Mouse (Mus musculus): ENCODE results near the gene Slc6a19.
"Not testable (repeated sequence)": the region's sequence is repeated elsewhere in the genome, so short reads cannot be mapped to it uniquely, and the experiment has no call there.

The Slc6a19 gene

GRCm38 (mm10) chr13:73704694-73705325 is at the start of gene Slc6a19:
Gene Slc6a19, minus strand, starts transcription at chr13:73704865.
- DNase-seq (ENCODE audit: low spot score) = no peak

DNA sequence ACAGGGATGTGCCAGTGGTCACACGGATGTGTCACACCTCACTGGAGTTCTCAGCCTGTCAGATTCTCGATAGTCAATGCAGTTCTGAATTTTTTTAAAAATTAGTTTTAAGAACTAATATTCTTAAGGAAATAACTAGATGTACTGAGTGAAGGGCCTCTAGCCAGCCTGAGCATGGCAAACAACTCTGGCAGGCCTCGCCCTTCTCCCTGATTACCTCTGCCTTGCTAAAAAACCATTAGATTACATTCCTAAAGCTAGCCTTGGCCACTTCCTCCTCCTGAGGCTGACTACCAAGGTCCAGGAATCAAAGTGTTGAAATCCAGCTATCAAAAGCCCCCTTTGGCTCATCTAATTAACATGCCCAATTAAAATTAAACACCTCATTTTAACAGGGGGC is 46.6 kb upstream of the Slc6a19 start:
- DNase-seq (ENCODE audit: low spot score) = no peak

- no peak for DNase-seq (ENCODE audit: low spot score)
Measured at GRCm38 (mm10) chr13:73750435-73750834, 45.8 kb upstream of the Slc6a19 start.

DNA sequence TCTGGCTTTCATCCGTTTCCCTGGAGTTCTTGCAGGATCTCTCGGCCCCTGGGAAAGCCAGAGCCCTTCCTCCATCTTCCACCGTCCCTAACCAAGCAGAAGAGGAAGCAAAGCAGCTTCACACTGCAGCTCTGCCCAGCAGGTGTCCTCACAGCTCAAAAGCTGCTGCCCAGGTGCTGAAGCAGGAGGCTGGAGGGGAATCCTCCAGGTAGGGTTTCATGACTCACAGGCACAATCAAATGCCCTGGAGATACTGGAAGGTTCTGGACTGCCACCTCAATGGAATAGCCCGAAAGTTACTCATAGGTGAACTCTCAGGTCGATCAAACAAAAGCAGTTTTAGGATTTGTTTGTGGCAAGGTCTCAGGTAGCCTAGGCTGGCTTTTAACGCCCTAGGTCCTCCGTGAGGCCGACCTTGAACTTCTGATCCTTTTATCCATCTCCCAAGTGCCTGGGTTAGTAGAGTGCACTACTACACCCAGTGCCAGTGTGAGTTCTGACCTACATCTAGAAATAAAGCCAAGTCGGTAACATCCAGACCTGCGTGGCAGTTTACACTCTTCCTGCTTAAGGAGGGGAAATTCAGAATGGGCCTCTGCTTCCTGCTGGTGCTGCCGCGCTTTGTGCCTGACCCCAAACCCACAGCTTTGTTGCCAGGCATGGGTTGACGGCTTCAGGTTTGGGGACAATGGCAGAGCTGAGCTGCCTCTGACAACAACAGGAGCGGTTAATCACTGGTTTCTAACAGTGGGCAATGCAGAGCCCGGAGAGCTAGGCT is 44.2 kb upstream of the Slc6a19 start:
- DNase-seq (ENCODE audit: low spot score) = no peak

DNA sequence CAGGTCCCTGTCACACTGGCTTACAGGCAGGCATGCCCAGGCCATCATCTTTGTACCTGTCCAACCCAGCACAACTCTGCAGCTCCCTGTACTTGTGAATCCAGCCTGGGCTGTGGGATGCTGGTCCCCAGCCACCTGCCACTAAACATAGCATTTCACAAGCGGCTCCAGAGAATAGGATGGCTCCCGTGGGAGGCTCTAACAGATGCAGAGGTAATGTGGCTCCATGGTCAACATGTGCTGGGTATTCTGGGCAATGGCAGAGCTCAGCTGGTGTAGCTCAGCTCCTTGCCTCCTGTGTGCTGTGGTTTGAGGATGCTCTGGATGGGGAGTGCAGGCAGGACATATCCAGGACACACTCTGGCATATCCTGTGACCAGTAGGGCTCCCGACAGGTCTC is 39.0 kb upstream of the Slc6a19 start:
- no peak for DNase-seq (ENCODE audit: low spot score)

DNA sequence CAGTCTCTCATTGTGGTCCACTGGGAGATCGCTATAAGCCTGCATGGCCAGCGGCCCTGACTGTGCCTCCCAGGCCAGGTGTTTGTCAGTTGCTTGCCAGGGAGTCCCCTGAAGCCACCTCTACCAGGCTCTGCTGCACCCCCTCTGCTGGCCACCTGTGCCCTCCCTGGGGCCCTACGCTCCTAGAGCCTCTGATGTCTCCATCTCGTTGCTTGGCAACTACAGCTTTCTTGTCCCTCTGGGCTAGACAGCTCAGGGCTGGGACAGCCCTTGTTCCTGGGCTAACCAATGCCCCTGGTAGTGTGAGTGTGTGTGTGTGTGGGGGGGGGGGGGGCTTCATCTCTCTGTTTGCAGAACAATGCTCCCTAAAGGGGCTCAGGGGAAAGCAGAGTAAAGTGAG is 38.3 kb upstream of the Slc6a19 start:
- DNase-seq (ENCODE audit: low spot score) = no peak

- not testable (repeated sequence) for DNase-seq (ENCODE audit: low spot score)
Measured at GRCm38 (mm10) chr13:73740399-73740944, 35.8 kb upstream of the Slc6a19 start.

DNA sequence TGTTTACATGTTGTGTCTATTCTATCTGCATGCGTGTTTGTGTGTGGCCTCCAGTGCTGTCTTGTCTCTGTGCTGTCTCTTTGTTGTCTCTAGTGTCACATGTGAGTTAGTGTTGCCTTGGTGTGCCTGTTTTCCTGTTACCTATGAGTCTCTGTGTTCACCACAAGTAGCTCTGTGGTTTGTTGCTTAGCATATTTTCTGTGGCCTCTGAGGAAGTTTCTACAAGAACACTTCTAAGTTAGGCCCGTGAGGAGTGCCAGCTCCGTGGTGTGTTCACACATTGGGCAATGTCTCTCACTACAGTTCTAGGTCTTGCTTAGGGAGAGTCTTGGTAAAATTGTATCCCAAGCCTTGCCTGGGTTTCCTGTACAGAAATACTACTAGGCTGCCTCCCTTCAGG is 32.3 kb upstream of the Slc6a19 start:
- no peak for DNase-seq (ENCODE audit: low spot score)

DNA sequence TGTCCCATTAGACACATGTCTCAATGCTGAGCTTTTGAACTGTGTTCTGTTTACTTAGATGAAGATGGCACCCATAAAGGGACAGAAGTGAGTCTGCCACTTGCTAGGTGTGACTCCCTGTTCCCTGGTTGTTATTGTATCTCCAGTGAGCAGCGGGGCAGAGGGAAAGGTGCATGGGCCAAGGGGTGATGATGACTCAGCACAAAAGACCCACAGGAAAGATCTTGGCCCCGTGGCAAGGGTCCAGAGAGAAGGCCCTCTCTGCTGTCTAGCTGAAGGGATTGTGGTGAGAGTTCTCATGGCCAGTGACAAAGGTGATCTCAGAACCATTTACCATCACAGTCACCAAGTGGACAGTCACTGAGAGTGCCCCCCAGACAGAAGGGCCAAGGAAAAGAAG is 31.3 kb upstream of the Slc6a19 start:
- no peak for DNase-seq (ENCODE audit: low spot score)

- DNase-seq (ENCODE audit: low spot score) = no peak
Measured at GRCm38 (mm10) chr13:73735270-73735669, 30.6 kb upstream of the Slc6a19 start.

- no peak for DNase-seq (ENCODE audit: low spot score)
Measured at GRCm38 (mm10) chr13:73734379-73734778, 29.7 kb upstream of the Slc6a19 start.

GRCm38 (mm10) chr13:73732742-73733700 is 28.4 kb upstream of the Slc6a19 start, which contains the start of gene Slc12a7:
Gene Slc12a7, plus strand, starts transcription at chr13:73733094.
- DNase-seq (ENCODE audit: low spot score) = peak; percentile 74

DNA sequence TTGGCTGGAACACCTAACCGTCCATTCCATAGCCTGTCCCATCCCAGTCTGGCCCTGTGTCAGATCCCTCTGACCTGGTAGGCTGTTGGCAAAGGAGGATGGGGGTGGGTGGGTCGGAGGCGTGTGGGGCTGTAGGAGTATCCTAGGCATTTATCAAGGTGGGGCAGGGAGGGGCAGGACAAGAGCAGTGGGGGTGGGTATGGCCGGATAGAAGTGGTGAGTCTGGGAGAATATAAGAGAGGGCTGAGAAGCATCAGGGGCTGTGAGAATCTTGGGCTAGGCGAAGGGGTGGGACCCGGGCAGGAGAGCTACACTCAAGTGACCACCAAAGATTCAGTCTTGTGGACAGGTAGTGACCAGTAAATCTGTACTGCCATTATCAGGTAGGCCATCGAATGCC is 27.6 kb upstream of the Slc6a19 start:
- DNase-seq (ENCODE audit: low spot score) = no peak

DNA sequence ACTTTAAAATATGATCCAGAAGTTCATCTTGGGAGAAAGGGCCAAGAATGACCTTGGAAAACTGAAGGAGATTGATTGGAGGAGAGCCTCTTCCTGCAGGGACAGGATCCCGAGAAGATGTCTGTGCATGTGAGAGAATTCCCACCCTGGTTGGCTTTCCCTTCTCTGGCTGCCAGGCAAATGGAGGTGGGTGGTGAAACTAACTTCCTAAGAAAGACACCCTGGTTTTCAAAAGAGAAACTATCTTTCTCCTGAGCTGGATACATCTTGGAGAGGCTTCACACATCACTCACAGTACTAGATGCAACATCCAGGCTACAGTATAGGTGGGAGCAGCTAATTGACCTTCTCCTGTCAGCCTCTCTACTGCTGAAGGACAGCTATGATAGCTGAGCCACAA is 26.2 kb upstream of the Slc6a19 start:
- DNase-seq (ENCODE audit: low spot score) = no peak

GRCm38 (mm10) chr13:73728633-73729032 is 24.0 kb upstream of the Slc6a19 start:
- no peak for DNase-seq (ENCODE audit: low spot score)

- DNase-seq (ENCODE audit: low spot score) = no peak
Measured at GRCm38 (mm10) chr13:73727621-73728025, 23.0 kb upstream of the Slc6a19 start.

DNA sequence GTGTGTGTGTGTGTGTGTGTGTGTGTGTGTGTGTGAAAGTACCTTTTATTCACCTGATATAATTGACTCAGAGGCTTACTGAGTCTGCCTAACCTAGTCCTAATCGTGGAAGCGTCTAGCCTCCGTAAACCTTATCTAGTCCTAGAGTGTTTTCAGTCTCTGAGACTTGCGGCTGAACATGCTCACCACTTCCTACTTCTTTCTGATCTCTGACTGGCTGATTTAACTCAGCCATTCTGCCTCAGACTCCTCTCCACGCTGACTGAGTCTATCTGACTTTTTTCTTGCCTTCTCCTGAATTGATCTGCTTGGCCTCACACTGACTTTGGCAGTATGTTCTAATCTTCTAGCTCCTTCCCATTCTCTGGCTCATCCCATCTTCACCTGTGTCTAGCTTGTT is 20.6 kb upstream of the Slc6a19 start:
- DNase-seq (ENCODE audit: low spot score) = no peak

DNA sequence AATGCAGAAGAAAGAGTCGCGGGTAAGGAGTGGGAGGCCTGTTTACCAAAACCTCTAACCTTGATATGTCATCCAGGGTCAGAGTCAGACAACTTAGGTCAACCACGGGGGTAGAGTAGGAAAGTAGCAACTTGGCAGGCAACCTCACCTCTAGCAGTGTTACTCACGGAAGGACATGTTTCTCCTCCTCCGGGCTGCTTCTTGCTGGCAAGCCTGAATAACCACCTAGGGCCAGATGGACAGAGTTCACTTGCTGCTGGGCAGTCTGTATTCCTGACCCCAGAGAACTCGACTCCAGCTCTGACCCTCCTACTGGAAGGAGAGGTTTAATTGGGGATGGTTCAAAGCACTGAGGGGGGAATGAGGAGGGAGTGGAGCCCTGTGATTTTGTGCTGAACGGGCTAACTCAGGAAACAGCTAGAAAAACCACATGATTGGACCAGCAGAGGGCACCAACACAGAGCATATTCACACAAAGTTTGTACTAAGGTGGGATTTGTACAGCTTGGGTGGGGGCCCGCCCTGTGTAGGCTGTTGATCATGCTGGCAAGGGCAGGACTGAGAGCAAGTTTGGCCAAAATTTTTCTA is 18.5 kb upstream of the Slc6a19 start:
- no peak for DNase-seq (ENCODE audit: low spot score)

DNA sequence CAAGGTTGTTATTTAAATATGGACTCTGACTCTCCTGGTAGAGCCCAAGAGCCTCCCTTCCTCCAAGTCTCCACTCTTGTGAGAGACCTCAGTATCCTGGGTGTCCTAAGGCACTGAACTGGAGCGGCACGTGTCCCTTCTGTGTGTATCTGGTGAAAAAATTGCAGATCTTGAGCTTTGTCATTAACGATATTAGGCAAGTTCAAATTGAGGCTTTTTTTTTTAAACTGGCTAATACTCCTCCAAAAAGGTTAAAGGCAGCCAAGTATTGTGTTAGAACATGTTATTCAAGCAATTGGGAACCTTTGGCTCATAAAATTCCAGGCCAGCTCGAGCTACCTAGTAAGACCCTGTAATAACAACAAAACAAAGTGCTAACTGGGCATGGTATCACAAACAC is 15.6 kb upstream of the Slc6a19 start:
- no peak for DNase-seq (ENCODE audit: low spot score)

GRCm38 (mm10) chr13:73718225-73718624 is 13.6 kb upstream of the Slc6a19 start:
- DNase-seq (ENCODE audit: low spot score) = peak; percentile 76

- peak; percentile 32 for DNase-seq (ENCODE audit: low spot score)
Measured at GRCm38 (mm10) chr13:73714020-73714419, 9.4 kb upstream of the Slc6a19 start.

- DNase-seq (ENCODE audit: low spot score) = no peak
Measured at GRCm38 (mm10) chr13:73713204-73713603, 8.5 kb upstream of the Slc6a19 start.

All from yolk sac, embryonic 10.5 days (tissue).